Mouse (Mus musculus) embryonic facial prominence, embryonic 11.5 days (tissue): ENCODE results near the gene Cox8a. TPM values are rescaled to one million over a fixed set of nuclear protein-coding genes. Genes with fewer than 3 reads are reported as not detected.
A peak's percentile ranks its signal among the peaks of the same experiment; 100 is the strongest.

Experiments used
- ATAC-seq: fragments of 200-750 bp; cut with Nextera tagmentation; replicated peaks from 2 replicates; pipeline ENCODE4 v1.8.0; 2017; ENCODE audit warnings: low read depth; ENCODE audit not compliant: insufficient number of reproducible peaks, low FRiP score, low TSS enrichment
- DNase-seq: peaks from one replicate; pipeline ENCODE4 v3.0.0-alpha.2; 2015; ENCODE audit warnings: low spot score
- H3K27ac ChIP-seq: fragments of 300-500 bp; sonication (generic); replicated peaks from 2 replicates; pipeline ENCODE4 v1.5.1; 2014; ENCODE audit warnings: mild to moderate bottlenecking, low read depth, low read length, control low read depth
- H3K27me3 ChIP-seq: fragments of 300-500 bp; sonication (generic); 2 replicates; pipeline ENCODE4 v1.6.1; 2014; ENCODE audit warnings: mild to moderate bottlenecking, low read length, moderate library complexity, mixed read lengths; ENCODE audit not compliant: control insufficient read depth, insufficient read depth
- H3K36me3 ChIP-seq: fragments of 300-500 bp; sonication (generic); replicated peaks from 2 replicates; pipeline ENCODE4 v1.6.1; 2014; ENCODE audit warnings: low read depth, mild to moderate bottlenecking, low read length, moderate library complexity, mixed read lengths; ENCODE audit not compliant: control insufficient read depth, insufficient read depth
- H3K4me1 ChIP-seq: fragments of 300-500 bp; sonication (generic); 2 replicates; pipeline ENCODE4 v1.6.1; 2014; ENCODE audit warnings: low read length, mixed read lengths; ENCODE audit not compliant: control insufficient read depth, insufficient read depth
- H3K4me2 ChIP-seq: fragments of 300-500 bp; sonication (generic); 2 replicates; pipeline ENCODE4 v1.6.1; 2014; ENCODE audit warnings: low read depth, mild to moderate bottlenecking, control low read depth, low read length, moderate library complexity
- H3K4me3 ChIP-seq: fragments of 300-500 bp; sonication (generic); 2 replicates; pipeline ENCODE4 v1.5.1; 2014; ENCODE audit warnings: low read depth, low read length, control low read depth
- H3K9ac ChIP-seq: fragments of 300-500 bp; sonication (generic); replicated peaks from 2 replicates; pipeline ENCODE4 v1.6.1; 2014; ENCODE audit warnings: mild to moderate bottlenecking, control low read depth, low read length
- H3K9me3 ChIP-seq: fragments of 300-500 bp; sonication (generic); replicated peaks from 2 replicates; pipeline ENCODE4 v1.6.1; 2016; ENCODE audit warnings: mild to moderate bottlenecking, low read length, inconsistent platforms, mixed read lengths; ENCODE audit not compliant: control insufficient read depth
- WGBS: fragments of 180-500 bp; shearing (Covaris S2); extraction: QIAGEN DNeasy Blood & Tissue Kit; methylation state at CpG from one replicate; pipeline ENCODE4 v1.1.7; 2014; 5-methylcytosine and 5-hydroxymethylcytosine counted together
- polyA plus RNA-seq: library from polyadenylated mRNA; unstranded; fragments of >200 nt; fragmentation: Nextera tagmentation; extraction: Ambion mirVana; gene quantifications from 2 replicates; pipeline ENCODE4 v1.2.1, GENCODE M21; 2014

The Cox8a gene
- polyA plus RNA-seq, 1 experiment from 2014 or later, result 741 TPM

DNA sequence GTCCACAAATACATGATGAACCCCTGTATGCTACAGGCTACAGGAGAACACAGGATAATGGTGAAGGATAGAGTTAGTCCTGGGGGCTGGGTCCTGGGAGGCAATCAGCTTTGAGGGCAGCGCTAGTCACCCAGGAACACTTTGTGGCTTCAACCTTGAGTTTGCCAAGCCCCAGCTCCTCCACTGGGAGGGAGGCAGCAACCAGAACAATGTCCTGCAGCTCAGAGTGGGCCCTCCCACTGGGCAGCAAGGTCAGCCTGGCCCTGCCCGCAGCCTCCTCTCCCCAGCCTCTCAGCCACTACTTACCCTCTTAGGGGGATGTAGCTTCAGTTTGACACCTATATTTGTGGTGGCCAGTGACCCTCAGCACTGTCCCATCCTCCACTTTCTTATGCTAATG, 49.0 kb downstream of the Cox8a start:
- Histone ChIP-seq H3K27me3 (peaks cover 42% of the 10 kb centered on the region), H3K4me2 (no peak overlapping the region), H3K9ac (no peak overlapping the region), H3K36me3 (no peaks in the 10 kb centered on the region), H3K4me3 (no peak overlapping the region), H3K4me1 (peaks cover 14% of the 10 kb centered on the region), H3K27ac (no peak overlapping the region), H3K9me3 (no peaks in the 10 kb centered on the region)
- ATAC-seq (no peak), DNase-seq (no peak)
- 60% methylated on average over 2 of the region's 2 CpGs for WGBS

GRCm38 (mm10) chr19:7166767-7167166, 50.6 kb downstream of the Cox8a start:
- Histone ChIP-seq H3K4me2 (no peak overlapping the region), H3K27ac (no peak overlapping the region), H3K4me3 (no peak overlapping the region), H3K9me3 (no peaks in the 10 kb centered on the region), H3K4me1 (peaks cover 9% of the 10 kb centered on the region), H3K27me3 (peaks cover 46% of the 10 kb centered on the region), H3K36me3 (no peaks in the 10 kb centered on the region), H3K9ac (no peak overlapping the region)
- WGBS, result 12% methylated on average over 6 of the region's 6 CpGs
- ATAC-seq, result no peak
- no peak for DNase-seq

DNA sequence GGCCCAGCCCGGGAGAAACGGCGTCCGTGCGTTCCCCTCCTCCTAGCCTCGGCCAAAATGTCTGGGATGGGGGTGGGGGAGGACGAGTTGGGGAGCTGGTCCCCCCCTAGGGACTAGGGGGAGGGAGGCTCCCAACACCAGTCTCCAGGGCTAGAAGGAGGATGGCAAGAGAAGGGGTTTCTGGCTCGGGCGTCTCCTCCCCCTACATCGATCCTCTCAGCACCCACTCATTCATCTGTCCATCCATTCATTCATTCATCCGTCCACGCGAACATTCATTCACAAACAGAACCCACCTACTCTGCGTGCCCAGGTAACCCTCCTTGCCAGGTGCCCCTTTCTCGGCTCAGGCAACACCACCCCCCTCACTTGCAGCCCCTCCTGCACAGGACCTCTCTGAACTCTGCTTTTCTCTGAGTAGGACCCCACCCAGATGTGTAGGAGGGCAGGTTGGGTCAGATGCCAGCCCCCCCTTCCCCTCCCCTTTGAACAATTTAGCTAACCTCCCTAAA, 51.2 kb downstream of the Cox8a start:
- Histone ChIP-seq H3K36me3 (no peaks in the 10 kb centered on the region), H3K27ac (no peak overlapping the region), H3K4me3 (peak overlapping the region; percentile 62), H3K4me1 (peaks cover 5% of the 10 kb centered on the region), H3K9me3 (no peaks in the 10 kb centered on the region), H3K9ac (peak overlapping the region; percentile 72), H3K4me2 (peak overlapping the region; percentile 100), H3K27me3 (peaks cover 46% of the 10 kb centered on the region)
- WGBS, result 4% methylated on average over 14 of the region's 15 CpGs
- DNase-seq (no peak), ATAC-seq (no peak)

DNA sequence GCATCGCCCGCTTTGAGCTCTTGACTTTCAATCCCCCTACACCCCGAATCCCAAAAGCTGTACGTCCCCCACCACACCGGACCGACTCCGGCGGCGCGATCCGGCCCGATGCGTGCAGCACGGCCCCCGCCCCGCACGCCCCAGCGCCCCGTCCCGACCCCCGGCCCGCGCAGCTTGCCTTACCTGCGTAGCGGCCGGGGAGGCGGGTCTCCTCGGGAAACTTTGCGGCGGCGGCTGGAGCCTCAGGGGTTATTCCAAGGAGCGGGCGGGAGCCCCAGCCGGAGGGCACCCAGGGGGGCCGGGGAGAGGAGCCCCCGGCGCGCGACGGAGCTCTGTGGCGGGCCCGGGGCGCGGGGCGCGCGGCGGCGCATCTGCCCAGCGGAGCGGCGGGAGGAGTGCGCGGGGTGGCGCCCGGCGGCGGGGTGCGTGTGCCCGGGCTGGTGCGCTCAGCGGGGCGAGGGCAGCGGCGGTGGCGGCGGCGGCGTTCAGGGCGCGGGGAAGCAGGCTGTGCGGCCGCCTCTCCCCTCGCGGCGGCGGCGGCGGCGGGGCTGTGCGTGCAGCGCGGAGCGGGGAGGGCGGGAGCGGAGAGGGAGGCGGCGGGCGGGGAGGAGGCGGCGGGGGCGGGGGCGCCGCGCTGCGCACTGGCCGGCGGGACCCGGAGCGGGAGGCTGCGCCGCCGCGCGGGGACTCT, 51.8 kb downstream of the Cox8a start:
- H3K9me3 ChIP-seq, result no peaks in the 10 kb centered on the region
- no peaks in the 10 kb centered on the region for H3K36me3 ChIP-seq
- H3K27ac ChIP-seq, result no peak overlapping the region
- ATAC-seq (no peak), DNase-seq (peak; percentile 51)
- H3K9ac ChIP-seq, result peak overlapping the region; percentile 72
- peaks cover 6% of the 10 kb centered on the region for H3K4me1 ChIP-seq
- peak overlapping the region; percentile 100 for H3K4me2 ChIP-seq
- peaks cover 46% of the 10 kb centered on the region for H3K27me3 ChIP-seq
- WGBS, result under 1% methylated on average over 79 of the region's 105 CpGs
- H3K4me3 ChIP-seq, result peak overlapping the region; percentile 62

Other genes with a start within 250 kb of the Cox8a start
- gene Ppp1r14b, start 242.6 kb downstream of the Cox8a start, polyA plus RNA-seq, result 247 and 268 TPM in 2 replicates
- 22.6 and 26.8 TPM in 2 replicates for gene Plcb3, start 241.1 kb downstream of the Cox8a start, polyA plus RNA-seq
- gene Fkbp2, start 237.1 kb downstream of the Cox8a start, polyA plus RNA-seq, result 65.1 and 65.2 TPM in 2 replicates
- gene Vegfb, start 230.0 kb downstream of the Cox8a start, polyA plus RNA-seq, result 26.7 and 30.5 TPM in 2 replicates
- gene Dnajc4, start 225.0 kb downstream of the Cox8a start, polyA plus RNA-seq, result 16.1 and 18.0 TPM in 2 replicates
- 19.5 and 19.6 TPM in 2 replicates for gene Nudt22, start 221.5 kb downstream of the Cox8a start, polyA plus RNA-seq
- 8.0 and 11.7 TPM in 2 replicates for gene Trpt1, start 221.5 kb downstream of the Cox8a start, polyA plus RNA-seq
- 6.3 and 6.6 TPM in 2 replicates for gene Fermt3, start 198.1 kb downstream of the Cox8a start, polyA plus RNA-seq
- gene Stip1, start 177.6 kb downstream of the Cox8a start, polyA plus RNA-seq, result 400 and 412 TPM in 2 replicates
- 5.0 and 6.9 TPM in 2 replicates for gene Macrod1, start 160.8 kb downstream of the Cox8a start, polyA plus RNA-seq
- 3.0 and 4.4 TPM in 2 replicates for gene Flrt1, start 111.9 kb downstream of the Cox8a start, polyA plus RNA-seq
- 217 and 252 TPM in 2 replicates for gene Otub1, start 11.3 kb downstream of the Cox8a start, polyA plus RNA-seq
- 82.9 and 88.0 TPM in 2 replicates for gene Naa40, start 23.6 kb upstream of the Cox8a start, polyA plus RNA-seq
- gene Rcor2, start 49.7 kb upstream of the Cox8a start, polyA plus RNA-seq, result 17.6 and 18.8 TPM in 2 replicates
- gene Mark2, start 124.2 kb upstream of the Cox8a start, polyA plus RNA-seq, result 32.4 and 39.4 TPM in 2 replicates
- gene Spindoc, start 165.4 kb upstream of the Cox8a start, polyA plus RNA-seq, result 22.4 and 24.8 TPM in 2 replicates
- gene 2700081O15Rik, start 200.0 kb upstream of the Cox8a start, polyA plus RNA-seq, result 10.4 and 11.4 TPM in 2 replicates